Mouse (Mus musculus): ENCODE data around the gene Fam111a. TPM values are rescaled to one million over a fixed set of nuclear protein-coding genes. Genes with fewer than 3 reads are reported as not detected.

Gene Fam111a
- 1.2 TPM for polyA plus RNA-seq (2014; fragmentation: Illumina TruSeq; extraction: RNeasy Lipid Tissue Mini Kit (QIAGEN cat#74804); ENCODE audit: low read depth, low replicate concordance)

GRCm38 (mm10) chr19:12545440-12545839 lies at the start of gene Fam111a:
Fam111a (plus strand) TSS chr19:12545740.

GRCm38 (mm10) chr19:12501370-12502347 lies 43.9 kb upstream of the Fam111a start, which contains the start of gene Dtx4:
Dtx4 (minus strand) TSS chr19:12501454.

GRCm38 (mm10) chr19:12599674-12600073 lies 54.1 kb downstream of the Fam111a start, which contains the start of gene Gm4952:
Gm4952 (plus strand) TSS chr19:12599974.

GRCm38 (mm10) chr19:12633176-12633575 lies 87.6 kb downstream of the Fam111a start, which contains the start of gene Glyat:
Glyat (plus strand) TSS chr19:12633308.

Other genes starting within 250 kb of the Fam111a start
- gene Olfr1436, start 246.6 kb upstream of the Fam111a start, polyA plus RNA-seq (2014; fragmentation: Illumina TruSeq; extraction: RNeasy Lipid Tissue Mini Kit (QIAGEN cat#74804); ENCODE audit: low read depth, low replicate concordance), result not detected
- gene Olfr1437, start 220.6 kb upstream of the Fam111a start, polyA plus RNA-seq (2014; fragmentation: Illumina TruSeq; extraction: RNeasy Lipid Tissue Mini Kit (QIAGEN cat#74804); ENCODE audit: low read depth, low replicate concordance), result not detected
- gene Olfr1438-ps1, start 209.8 kb upstream of the Fam111a start, polyA plus RNA-seq (2014; fragmentation: Illumina TruSeq; extraction: RNeasy Lipid Tissue Mini Kit (QIAGEN cat#74804); ENCODE audit: low read depth, low replicate concordance), result not detected
- gene Olfr1440, start 158.5 kb upstream of the Fam111a start, polyA plus RNA-seq (2014; fragmentation: Illumina TruSeq; extraction: RNeasy Lipid Tissue Mini Kit (QIAGEN cat#74804); ENCODE audit: low read depth, low replicate concordance), result not detected
- not detected for gene Olfr1441, start 128.3 kb upstream of the Fam111a start, polyA plus RNA-seq (2014; fragmentation: Illumina TruSeq; extraction: RNeasy Lipid Tissue Mini Kit (QIAGEN cat#74804); ENCODE audit: low read depth, low replicate concordance)
- 0.15 TPM for gene Pfpl, start 117.8 kb upstream of the Fam111a start, polyA plus RNA-seq (2014; fragmentation: Illumina TruSeq; extraction: RNeasy Lipid Tissue Mini Kit (QIAGEN cat#74804); ENCODE audit: low read depth, low replicate concordance)
- 17.7 TPM for gene Mpeg1, start 85.0 kb upstream of the Fam111a start, polyA plus RNA-seq (2014; fragmentation: Illumina TruSeq; extraction: RNeasy Lipid Tissue Mini Kit (QIAGEN cat#74804); ENCODE audit: low read depth, low replicate concordance)
- gene Dtx4, start 44.3 kb upstream of the Fam111a start, polyA plus RNA-seq (2014; fragmentation: Illumina TruSeq; extraction: RNeasy Lipid Tissue Mini Kit (QIAGEN cat#74804); ENCODE audit: low read depth, low replicate concordance), result 10.8 TPM
- not detected for gene Gm4952, start 54.2 kb downstream of the Fam111a start, polyA plus RNA-seq (2014; fragmentation: Illumina TruSeq; extraction: RNeasy Lipid Tissue Mini Kit (QIAGEN cat#74804); ENCODE audit: low read depth, low replicate concordance)
- gene Glyat, start 87.6 kb downstream of the Fam111a start, polyA plus RNA-seq (2014; fragmentation: Illumina TruSeq; extraction: RNeasy Lipid Tissue Mini Kit (QIAGEN cat#74804); ENCODE audit: low read depth, low replicate concordance), result 0.48 TPM
- not detected for gene Olfr1442, start 124.7 kb downstream of the Fam111a start, polyA plus RNA-seq (2014; fragmentation: Illumina TruSeq; extraction: RNeasy Lipid Tissue Mini Kit (QIAGEN cat#74804); ENCODE audit: low read depth, low replicate concordance)
- gene Olfr1443, start 132.4 kb downstream of the Fam111a start, polyA plus RNA-seq (2014; fragmentation: Illumina TruSeq; extraction: RNeasy Lipid Tissue Mini Kit (QIAGEN cat#74804); ENCODE audit: low read depth, low replicate concordance), result not detected
- 0.17 TPM for gene Keg1, start 150.0 kb downstream of the Fam111a start, polyA plus RNA-seq (2014; fragmentation: Illumina TruSeq; extraction: RNeasy Lipid Tissue Mini Kit (QIAGEN cat#74804); ENCODE audit: low read depth, low replicate concordance)
- 4.7 TPM for gene Cntf, start 219.9 kb downstream of the Fam111a start, polyA plus RNA-seq (2014; fragmentation: Illumina TruSeq; extraction: RNeasy Lipid Tissue Mini Kit (QIAGEN cat#74804); ENCODE audit: low read depth, low replicate concordance)

Data from testis, adult 10 weeks (tissue).